Mouse (Mus musculus): ENCODE measurements around the gene Gm17622.

The Gm17622 gene

GRCm38 (mm10) chr13:96514154-96514942 lies 23.8 kb downstream of the Gm17622 start:
- Histone ChIP-seq H3K36me3 (ENCODE audit: insufficient read depth, low read length) (peaks cover 64% of the 10 kb centered on the region), H3K9me3 (ENCODE audit: low read length) (no peaks in the 10 kb centered on the region), H3K4me1 (replicated peaks; ENCODE audit: low read depth, low read length) (0 out of 2 replicates have a peak, but pooled peaks cover 5% of the 10 kb centered on the region), H3K4me3 (replicated peaks; ENCODE audit: low read length) (no peak overlapping the region), H3K27me3 (ENCODE audit: insufficient read depth, low read length) (no peaks in the 10 kb centered on the region)
- TF ChIP-seq CTCF (conservative IDR thresholded peaks at IDR 0.05; ENCODE audit: low read length) (no peak), POU5F1 (IDR thresholded peaks at IDR 0.05; ENCODE audit: borderline replicate concordance, low read length) (no peak)

DNA sequence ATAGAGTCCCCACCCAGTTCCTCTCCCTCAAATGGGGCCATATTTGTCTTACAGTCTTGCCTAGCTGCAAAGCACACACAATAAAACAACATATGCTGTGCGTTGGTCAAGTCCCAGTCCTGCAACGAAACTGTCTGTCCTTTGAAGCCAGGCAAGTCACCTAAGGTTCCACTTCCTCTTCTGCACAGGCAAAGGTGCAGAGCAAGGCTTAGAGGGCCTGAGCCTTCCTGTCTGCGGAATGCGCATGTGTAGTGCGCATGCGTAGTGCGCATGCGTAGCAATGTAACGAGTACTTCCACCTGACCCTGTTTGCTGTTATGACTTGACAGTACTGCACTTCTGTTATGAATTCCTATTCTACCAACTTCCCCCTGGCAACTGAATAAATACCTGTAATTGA lies 25.7 kb downstream of the Gm17622 start:
- Histone ChIP-seq H3K4me3 (replicated peaks; ENCODE audit: low read length) (no peak overlapping the region), H3K27me3 (ENCODE audit: insufficient read depth, low read length) (no peaks in the 10 kb centered on the region), H3K9me3 (ENCODE audit: low read length) (no peaks in the 10 kb centered on the region), H3K36me3 (ENCODE audit: insufficient read depth, low read length) (peaks cover 54% of the 10 kb centered on the region), H3K4me1 (replicated peaks; ENCODE audit: low read depth, low read length) (0 out of 2 replicates have a peak, but pooled peaks cover 5% of the 10 kb centered on the region)
- TF ChIP-seq CTCF (conservative IDR thresholded peaks at IDR 0.05; ENCODE audit: low read length): no peak

- H3K36me3 ChIP-seq (ENCODE audit: insufficient read depth, low read length): peaks cover 46% of the 10 kb centered on the region
- H3K9me3 ChIP-seq (ENCODE audit: low read length): no peaks in the 10 kb centered on the region
- TF ChIP-seq CTCF (conservative IDR thresholded peaks at IDR 0.05; ENCODE audit: low read length): no peak
- no peak for TF ChIP-seq POU5F1 (IDR thresholded peaks at IDR 0.05; ENCODE audit: borderline replicate concordance, low read length)
- TF ChIP-seq NANOG (IDR thresholded peaks at IDR 0.05; ENCODE audit: borderline replicate concordance, low read length): no peak
Observed at GRCm38 (mm10) chr13:96517335-96517734, 26.8 kb downstream of the Gm17622 start.

DNA sequence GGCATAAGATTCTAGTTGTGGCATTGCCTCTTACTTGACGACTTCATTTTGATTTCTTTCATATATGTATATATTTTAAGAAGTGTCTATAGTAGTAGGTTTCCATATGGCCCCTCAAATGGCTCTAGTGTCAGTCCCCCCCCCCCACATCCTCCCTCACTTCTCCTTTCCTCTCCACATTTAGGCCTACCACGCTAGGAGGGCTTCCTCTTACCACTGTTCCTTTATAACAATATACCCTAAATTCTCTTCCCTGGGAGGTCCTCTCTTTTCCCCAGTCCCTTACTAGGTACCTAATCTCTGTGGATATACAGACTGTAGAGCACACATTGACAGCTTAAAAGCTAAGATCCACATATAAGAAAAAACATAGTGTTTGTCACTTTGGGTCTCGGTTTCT lies 30.8 kb downstream of the Gm17622 start:
- Histone ChIP-seq H3K36me3 (ENCODE audit: insufficient read depth, low read length) (peaks cover 15% of the 10 kb centered on the region), H3K27me3 (ENCODE audit: insufficient read depth, low read length) (no peaks in the 10 kb centered on the region), H3K4me3 (replicated peaks; ENCODE audit: low read length) (no peak overlapping the region), H3K4me1 (replicated peaks; ENCODE audit: low read depth, low read length) (0 out of 2 replicates have a peak, but pooled peaks cover 4% of the 10 kb centered on the region), H3K9me3 (ENCODE audit: low read length) (no peaks in the 10 kb centered on the region)
- no peak for TF ChIP-seq CTCF (conservative IDR thresholded peaks at IDR 0.05; ENCODE audit: low read length)
- TF ChIP-seq POU5F1 (IDR thresholded peaks at IDR 0.05; ENCODE audit: borderline replicate concordance, low read length): no peak
- no peak for TF ChIP-seq NANOG (IDR thresholded peaks at IDR 0.05; ENCODE audit: borderline replicate concordance, low read length)

More at GRCm38 (mm10) chr13:96517335-96517734, 26.8 kb downstream of the Gm17622 start:
- H3K27me3 ChIP-seq (ENCODE audit: insufficient read depth, low read length): no peaks in the 10 kb centered on the region
- H3K4me1 ChIP-seq (replicated peaks; ENCODE audit: low read depth, low read length): 0 out of 2 replicates have a peak, but pooled peaks cover 5% of the 10 kb centered on the region
- no peak overlapping the region for H3K4me3 ChIP-seq (replicated peaks; ENCODE audit: low read length)

DNA sequence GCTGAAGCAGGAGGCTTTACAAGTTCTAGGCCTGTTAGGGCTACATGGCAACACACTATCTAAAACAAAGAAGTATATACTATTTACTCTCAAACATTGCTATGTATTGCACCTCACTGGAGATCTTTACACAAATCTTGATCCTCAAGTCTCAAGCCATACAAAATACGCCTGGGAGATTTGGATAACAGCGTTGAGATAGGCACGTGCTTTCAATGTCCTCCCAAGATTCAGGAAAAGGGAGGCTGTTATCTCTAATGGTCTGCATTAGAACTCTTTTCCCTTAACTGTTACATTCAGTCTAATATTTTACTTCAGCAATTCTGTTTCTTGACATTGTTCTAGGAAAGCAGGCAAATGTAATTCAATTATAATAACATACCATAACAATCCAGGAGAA lies 36.5 kb downstream of the Gm17622 start:
- no peaks in the 10 kb centered on the region for H3K9me3 ChIP-seq (ENCODE audit: low read length)
- H3K36me3 ChIP-seq (ENCODE audit: insufficient read depth, low read length): peaks cover 9% of the 10 kb centered on the region
- H3K27me3 ChIP-seq (ENCODE audit: insufficient read depth, low read length): no peaks in the 10 kb centered on the region
- peaks cover 12% of the 10 kb centered on the region for H3K4me1 ChIP-seq (replicated peaks; ENCODE audit: low read depth, low read length)
- no peak overlapping the region for H3K4me3 ChIP-seq (replicated peaks; ENCODE audit: low read length)
- TF ChIP-seq POU5F1 (IDR thresholded peaks at IDR 0.05; ENCODE audit: borderline replicate concordance, low read length): no peak
- TF ChIP-seq NANOG (IDR thresholded peaks at IDR 0.05; ENCODE audit: borderline replicate concordance, low read length): no peak
- TF ChIP-seq CTCF (conservative IDR thresholded peaks at IDR 0.05; ENCODE audit: low read length): no peak

DNA sequence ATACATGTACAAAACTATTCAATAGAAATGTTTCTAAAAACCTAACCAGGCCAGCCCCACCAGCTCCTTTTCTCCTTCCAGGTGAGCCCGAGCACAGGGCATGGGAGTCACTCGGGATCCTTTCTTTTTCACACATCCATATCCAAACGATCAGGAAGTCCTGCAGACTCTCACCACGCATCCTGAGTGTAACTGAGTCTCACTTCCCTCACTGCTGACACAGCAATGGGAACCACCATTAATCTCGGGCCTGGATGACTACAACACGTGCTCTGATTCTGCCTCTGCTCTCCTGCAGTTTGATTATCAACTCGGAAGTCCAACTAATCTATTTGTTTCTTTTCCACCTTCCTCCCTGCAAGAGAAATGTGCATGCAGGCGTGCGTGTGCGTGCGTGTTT lies 37.3 kb downstream of the Gm17622 start:
- Histone ChIP-seq H3K4me3 (replicated peaks; ENCODE audit: low read length) (no peak overlapping the region), H3K27me3 (ENCODE audit: insufficient read depth, low read length) (no peaks in the 10 kb centered on the region), H3K4me1 (replicated peaks; ENCODE audit: low read depth, low read length) (peaks cover 12% of the 10 kb centered on the region), H3K9me3 (ENCODE audit: low read length) (no peaks in the 10 kb centered on the region), H3K36me3 (ENCODE audit: insufficient read depth, low read length) (peaks cover 9% of the 10 kb centered on the region)
- TF ChIP-seq CTCF (conservative IDR thresholded peaks at IDR 0.05; ENCODE audit: low read length) (no peak), NANOG (IDR thresholded peaks at IDR 0.05; ENCODE audit: borderline replicate concordance, low read length) (no peak), POU5F1 (IDR thresholded peaks at IDR 0.05; ENCODE audit: borderline replicate concordance, low read length) (no peak)

DNA sequence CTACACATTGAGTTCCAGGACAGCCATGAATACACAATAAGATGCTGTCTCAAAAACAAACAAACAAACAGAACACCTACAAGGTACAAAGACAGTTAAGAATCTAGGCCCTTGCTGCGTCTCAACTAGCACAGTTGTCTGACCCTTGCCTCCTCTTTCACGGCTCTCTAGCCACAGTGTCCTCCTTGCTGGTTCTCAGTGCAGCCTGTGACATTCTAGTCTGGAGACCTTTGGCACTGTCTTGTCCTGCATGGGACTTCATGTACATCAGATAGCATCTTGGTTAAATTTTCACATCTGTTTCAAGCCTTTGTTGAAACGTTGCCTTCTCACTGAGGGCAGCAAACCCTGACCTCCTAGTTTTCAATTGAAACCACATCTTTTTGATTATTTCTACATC lies 38.2 kb downstream of the Gm17622 start:
- Histone ChIP-seq H3K27me3 (ENCODE audit: insufficient read depth, low read length) (no peaks in the 10 kb centered on the region), H3K9me3 (ENCODE audit: low read length) (no peaks in the 10 kb centered on the region), H3K4me3 (replicated peaks; ENCODE audit: low read length) (no peak overlapping the region), H3K4me1 (replicated peaks; ENCODE audit: low read depth, low read length) (peaks cover 14% of the 10 kb centered on the region), H3K36me3 (ENCODE audit: insufficient read depth, low read length) (peaks cover 9% of the 10 kb centered on the region)
- TF ChIP-seq POU5F1 (IDR thresholded peaks at IDR 0.05; ENCODE audit: borderline replicate concordance, low read length): no peak
- TF ChIP-seq NANOG (IDR thresholded peaks at IDR 0.05; ENCODE audit: borderline replicate concordance, low read length): no peak
- no peak for TF ChIP-seq CTCF (conservative IDR thresholded peaks at IDR 0.05; ENCODE audit: low read length)

DNA sequence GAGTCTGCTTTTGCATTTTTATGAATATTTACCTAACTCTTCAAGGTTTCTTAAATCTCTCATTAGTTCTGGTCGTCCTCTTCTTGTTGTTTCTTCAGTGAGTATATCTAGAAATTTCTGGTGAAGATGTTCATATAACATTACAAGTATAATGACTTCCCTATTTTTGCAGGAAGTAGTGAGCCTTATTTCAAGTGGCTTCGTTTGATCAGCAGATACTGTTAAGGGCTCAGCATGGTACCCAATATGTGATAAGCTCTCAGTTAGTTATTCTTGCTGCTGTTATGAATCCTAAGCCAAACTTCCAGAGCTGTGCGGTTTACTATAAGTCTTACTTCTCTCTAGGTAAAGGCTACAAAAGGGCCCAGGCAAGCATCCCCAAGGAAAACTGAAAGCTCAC lies 39.0 kb downstream of the Gm17622 start:
- Histone ChIP-seq H3K4me1 (replicated peaks; ENCODE audit: low read depth, low read length) (peaks cover 16% of the 10 kb centered on the region), H3K4me3 (replicated peaks; ENCODE audit: low read length) (no peak overlapping the region), H3K36me3 (ENCODE audit: insufficient read depth, low read length) (peaks cover 9% of the 10 kb centered on the region), H3K9me3 (ENCODE audit: low read length) (no peaks in the 10 kb centered on the region), H3K27me3 (ENCODE audit: insufficient read depth, low read length) (no peaks in the 10 kb centered on the region)
- no peak for TF ChIP-seq CTCF (conservative IDR thresholded peaks at IDR 0.05; ENCODE audit: low read length)
- no peak for TF ChIP-seq POU5F1 (IDR thresholded peaks at IDR 0.05; ENCODE audit: borderline replicate concordance, low read length)
- no peak for TF ChIP-seq NANOG (IDR thresholded peaks at IDR 0.05; ENCODE audit: borderline replicate concordance, low read length)

DNA sequence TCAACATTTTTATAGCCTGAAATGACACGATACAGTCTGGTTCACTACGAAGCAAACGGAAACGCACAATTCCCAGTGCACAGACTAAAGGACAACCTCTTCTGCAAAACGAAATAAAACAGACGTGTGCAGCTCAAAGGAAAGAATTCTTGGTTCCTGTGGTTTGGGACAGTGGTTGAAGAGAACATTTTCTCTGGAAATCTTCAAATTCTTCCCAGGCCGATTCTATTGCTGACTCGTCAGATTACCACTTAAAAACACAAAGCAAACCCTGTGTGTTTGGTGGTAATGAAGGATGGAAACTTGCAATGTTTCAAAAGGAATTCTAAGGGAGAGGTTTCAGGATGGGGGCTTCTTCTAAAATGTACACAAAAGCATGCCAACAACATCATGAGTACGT lies 39.5 kb downstream of the Gm17622 start:
- H3K27me3 ChIP-seq (ENCODE audit: insufficient read depth, low read length): no peaks in the 10 kb centered on the region
- no peaks in the 10 kb centered on the region for H3K9me3 ChIP-seq (ENCODE audit: low read length)
- peaks cover 16% of the 10 kb centered on the region for H3K4me1 ChIP-seq (replicated peaks; ENCODE audit: low read depth, low read length)
- H3K36me3 ChIP-seq (ENCODE audit: insufficient read depth, low read length): peaks cover 9% of the 10 kb centered on the region
- H3K4me3 ChIP-seq (replicated peaks; ENCODE audit: low read length): no peak overlapping the region
- TF ChIP-seq NANOG (IDR thresholded peaks at IDR 0.05; ENCODE audit: borderline replicate concordance, low read length): no peak
- no peak for TF ChIP-seq CTCF (conservative IDR thresholded peaks at IDR 0.05; ENCODE audit: low read length)
- no peak for TF ChIP-seq POU5F1 (IDR thresholded peaks at IDR 0.05; ENCODE audit: borderline replicate concordance, low read length)

Data from E14TG2a.4 (cell line).